Mouse (Mus musculus): ENCODE data around the gene Vhl. TPM values are rescaled to one million over a fixed set of nuclear protein-coding genes. Genes with fewer than 3 reads are reported as not detected.
"Not testable (repeated sequence)": the region's sequence is repeated elsewhere in the genome, so short reads cannot be mapped to it uniquely, and the experiment has no call there.

The Vhl gene
- polyA plus RNA-seq, 1 experiment from 2014 or later = 48.0 TPM

GRCm38 (mm10) chr6:113667611-113668122 is 43.9 kb downstream of the Vhl start:
- H3K4me2 ChIP-seq = no peak overlapping the region
- H3K27me3 ChIP-seq = no peaks in the 10 kb centered on the region
- WGBS = 40% methylated on average over 8 of the region's 8 CpGs
- no peaks in the 10 kb centered on the region for H3K36me3 ChIP-seq
- H3K9ac ChIP-seq = no peak overlapping the region
- H3K27ac ChIP-seq = no peak overlapping the region
- H3K4me3 ChIP-seq = no peak overlapping the region
- H3K9me3 ChIP-seq = peaks cover 6% of the 10 kb centered on the region
- peaks cover 9% of the 10 kb centered on the region; the same call in 1 of the 2 replicates for H3K4me1 ChIP-seq
- no peak for ATAC-seq (ENCODE audit: insufficient number of reproducible peaks, insufficient read depth, low FRiP score, low TSS enrichment, low read depth)

- no peak overlapping the region for H3K9ac ChIP-seq
- H3K4me1 ChIP-seq = peaks cover 9% of the 10 kb centered on the region; the same call in 1 of the 2 replicates
- WGBS = 20% methylated on average over 15 of the region's 15 CpGs
- H3K4me3 ChIP-seq = no peak overlapping the region
- H3K9me3 ChIP-seq = peaks cover 6% of the 10 kb centered on the region
- peak overlapping the region; percentile 60 for H3K27ac ChIP-seq
- ATAC-seq (ENCODE audit: insufficient number of reproducible peaks, insufficient read depth, low FRiP score, low TSS enrichment, low read depth) = peak; percentile 75; the same call in 1 of the 2 replicates
- H3K27me3 ChIP-seq = no peaks in the 10 kb centered on the region
- no peak overlapping the region for H3K4me2 ChIP-seq
- no peaks in the 10 kb centered on the region for H3K36me3 ChIP-seq
These were observed 44.8 kb downstream of the Vhl start for GRCm38 (mm10) chr6:113668287-113669154.

- no peak for ATAC-seq (ENCODE audit: insufficient number of reproducible peaks, insufficient read depth, low FRiP score, low TSS enrichment, low read depth)
- Histone ChIP-seq H3K4me3 (no peak overlapping the region), H3K27me3 (no peaks in the 10 kb centered on the region), H3K9me3 (peaks cover 6% of the 10 kb centered on the region), H3K36me3 (no peaks in the 10 kb centered on the region), H3K4me1 (peaks cover 9% of the 10 kb centered on the region; the same call in 1 of the 2 replicates), H3K4me2 (no peak overlapping the region), H3K9ac (no peak overlapping the region), H3K27ac (peak overlapping the region; percentile 60; the same call in 1 of the 2 replicates)
- WGBS = 72% methylated on average over 7 of the region's 7 CpGs
These were observed 46.1 kb downstream of the Vhl start for GRCm38 (mm10) chr6:113669821-113670220.

GRCm38 (mm10) chr6:113672029-113672428 is 48.3 kb downstream of the Vhl start:
- H3K4me1 ChIP-seq; H3K9ac ChIP-seq; H3K27ac ChIP-seq; H3K27me3 ChIP-seq; ATAC-seq (ENCODE audit: insufficient number of reproducible peaks, insufficient read depth, low FRiP score, low TSS enrichment, low read depth); H3K4me3 ChIP-seq; H3K4me2 ChIP-seq; H3K9me3 ChIP-seq; H3K36me3 ChIP-seq: not testable (repeated sequence)
- 88% methylated on average over 1 of the region's 1 CpGs for WGBS

GRCm38 (mm10) chr6:113672989-113673388 is 49.2 kb downstream of the Vhl start:
- Histone ChIP-seq H3K4me3 (no peak overlapping the region), H3K4me1 (peaks cover 9% of the 10 kb centered on the region; the same call in 1 of the 2 replicates), H3K4me2 (no peak overlapping the region), H3K9me3 (no peaks in the 10 kb centered on the region), H3K9ac (no peak overlapping the region), H3K27me3 (no peaks in the 10 kb centered on the region), H3K36me3 (no peaks in the 10 kb centered on the region), H3K27ac (no peak overlapping the region)
- no peak for ATAC-seq (ENCODE audit: insufficient number of reproducible peaks, insufficient read depth, low FRiP score, low TSS enrichment, low read depth)
- 79% methylated on average over 6 of the region's 6 CpGs for WGBS

- Histone ChIP-seq H3K36me3 (no peaks in the 10 kb centered on the region), H3K27ac (no peak overlapping the region), H3K9ac (no peak overlapping the region), H3K4me2 (no peak overlapping the region), H3K4me3 (no peak overlapping the region), H3K9me3 (no peaks in the 10 kb centered on the region), H3K27me3 (no peaks in the 10 kb centered on the region), H3K4me1 (no peaks in the 10 kb centered on the region)
- ATAC-seq (ENCODE audit: insufficient number of reproducible peaks, insufficient read depth, low FRiP score, low TSS enrichment, low read depth) = no peak
- WGBS = 81% methylated on average over 4 of the region's 4 CpGs
These were observed 51.5 kb downstream of the Vhl start for GRCm38 (mm10) chr6:113675234-113675633.

GRCm38 (mm10) chr6:113675991-113676390 is 52.2 kb downstream of the Vhl start:
- Histone ChIP-seq H3K36me3 (no peaks in the 10 kb centered on the region), H3K9ac (no peak overlapping the region), H3K27ac (no peak overlapping the region), H3K27me3 (no peaks in the 10 kb centered on the region), H3K9me3 (no peaks in the 10 kb centered on the region), H3K4me1 (no peaks in the 10 kb centered on the region), H3K4me3 (no peak overlapping the region), H3K4me2 (no peak overlapping the region)
- no peak for ATAC-seq (ENCODE audit: insufficient number of reproducible peaks, insufficient read depth, low FRiP score, low TSS enrichment, low read depth)
- WGBS = 95% methylated on average over 9 of the region's 9 CpGs

GRCm38 (mm10) chr6:113677070-113677734 is 53.4 kb downstream of the Vhl start:
- H3K9me3 ChIP-seq = no peaks in the 10 kb centered on the region
- H3K27me3 ChIP-seq = no peaks in the 10 kb centered on the region
- H3K4me1 ChIP-seq = no peaks in the 10 kb centered on the region
- ATAC-seq (ENCODE audit: insufficient number of reproducible peaks, insufficient read depth, low FRiP score, low TSS enrichment, low read depth) = no peak
- H3K27ac ChIP-seq = no peak overlapping the region
- no peak overlapping the region for H3K4me3 ChIP-seq
- no peak overlapping the region for H3K4me2 ChIP-seq
- 60% methylated on average over 14 of the region's 14 CpGs for WGBS
- H3K36me3 ChIP-seq = no peaks in the 10 kb centered on the region
- no peak overlapping the region for H3K9ac ChIP-seq

GRCm38 (mm10) chr6:113678246-113679012 is 54.7 kb downstream of the Vhl start:
- no peaks in the 10 kb centered on the region for H3K9me3 ChIP-seq
- no peak overlapping the region for H3K4me3 ChIP-seq
- no peak for ATAC-seq (ENCODE audit: insufficient number of reproducible peaks, insufficient read depth, low FRiP score, low TSS enrichment, low read depth)
- no peak overlapping the region for H3K27ac ChIP-seq
- H3K36me3 ChIP-seq = no peaks in the 10 kb centered on the region
- no peaks in the 10 kb centered on the region for H3K4me1 ChIP-seq
- WGBS = 79% methylated on average over 14 of the region's 14 CpGs
- H3K27me3 ChIP-seq = no peaks in the 10 kb centered on the region
- no peak overlapping the region for H3K4me2 ChIP-seq
- H3K9ac ChIP-seq = no peak overlapping the region

- Histone ChIP-seq H3K4me1 (no peaks in the 10 kb centered on the region), H3K36me3 (no peaks in the 10 kb centered on the region), H3K4me2 (no peak overlapping the region), H3K9ac (no peak overlapping the region), H3K9me3 (no peaks in the 10 kb centered on the region), H3K27me3 (no peaks in the 10 kb centered on the region), H3K27ac (no peak overlapping the region), H3K4me3 (no peak overlapping the region)
- ATAC-seq (ENCODE audit: insufficient number of reproducible peaks, insufficient read depth, low FRiP score, low TSS enrichment, low read depth) = no peak
- WGBS = 70% methylated on average over 9 of the region's 9 CpGs
These were observed 56.3 kb downstream of the Vhl start for GRCm38 (mm10) chr6:113679993-113680566.

Data from embryonic facial prominence, embryonic 13.5 days (tissue).